Mouse (Mus musculus): ENCODE measurements around the gene Huwe1. TPM values are rescaled to one million over a fixed set of nuclear protein-coding genes. Genes with fewer than 3 reads are reported as not detected.

Gene Huwe1
- 100 to 1,000 TPM; 260 to 283 TPM for total RNA-seq (2021)
- long read RNA-seq, experiment 1, partial matches to known transcripts = 8 of 16 reads
- long read RNA-seq, experiment 1, other reads (novel, unspliced or antisense) = 8 of 16 reads
- long read RNA-seq, experiment 2, partial matches to known transcripts = 11 of 16 reads
- long read RNA-seq, experiment 2, other reads (novel, unspliced or antisense) = 5 of 16 reads

- DNase-seq (ENCODE audit: low spot score in 2 of 2) = peak; percentile 61
These were observed at the start of gene Huwe1 for GRCm38 (mm10) chrX:151800701-151801511. Gene Huwe1, plus strand, starts transcription at chrX:151800807.

GRCm38 (mm10) chrX:151780348-151780747 lies 20.3 kb upstream of the Huwe1 start:
- no peak for DNase-seq (ENCODE audit: low spot score in 2 of 2)

GRCm38 (mm10) chrX:151782939-151783338 lies 17.7 kb upstream of the Huwe1 start:
- no peak for DNase-seq (ENCODE audit: low spot score in 2 of 2)

- no peak for DNase-seq (ENCODE audit: low spot score in 2 of 2)
These were observed 7.8 kb upstream of the Huwe1 start for GRCm38 (mm10) chrX:151792766-151793165.

GRCm38 (mm10) chrX:151797970-151798369 lies 2.6 kb upstream of the Huwe1 start:
- DNase-seq (ENCODE audit: low spot score in 2 of 2) = no peak

GRCm38 (mm10) chrX:151802328-151802955 lies 1.8 kb downstream of the Huwe1 start:
- DNase-seq (ENCODE audit: low spot score in 2 of 2) = no peak

- DNase-seq (ENCODE audit: low spot score in 2 of 2) = peak; percentile 90 to 96
These were observed 2.6 kb downstream of the Huwe1 start for GRCm38 (mm10) chrX:151802956-151803776.

- DNase-seq (ENCODE audit: low spot score in 2 of 2) = peak; percentile 43 to 48
These were observed 3.1 kb downstream of the Huwe1 start for GRCm38 (mm10) chrX:151803777-151804101.

GRCm38 (mm10) chrX:151804388-151804787 lies 3.8 kb downstream of the Huwe1 start:
- no peak for DNase-seq (ENCODE audit: low spot score in 2 of 2)

- DNase-seq (ENCODE audit: low spot score in 2 of 2) = no peak
These were observed 10.9 kb downstream of the Huwe1 start for GRCm38 (mm10) chrX:151811481-151811880.

GRCm38 (mm10) chrX:151813656-151814055 lies 13.0 kb downstream of the Huwe1 start:
- no peak for DNase-seq (ENCODE audit: low spot score in 2 of 2)

GRCm38 (mm10) chrX:151817712-151818111 lies 17.1 kb downstream of the Huwe1 start:
- no peak for DNase-seq (ENCODE audit: low spot score in 2 of 2)

- DNase-seq (ENCODE audit: low spot score in 2 of 2) = no peak
These were observed 28.4 kb downstream of the Huwe1 start for GRCm38 (mm10) chrX:151828971-151829370.

GRCm38 (mm10) chrX:151831260-151831659 lies 30.7 kb downstream of the Huwe1 start:
- DNase-seq (ENCODE audit: low spot score in 2 of 2) = no peak

- no peak for DNase-seq (ENCODE audit: low spot score in 2 of 2)
These were observed 32.4 kb downstream of the Huwe1 start for GRCm38 (mm10) chrX:151832982-151833381.

GRCm38 (mm10) chrX:151859436-151859835 lies 58.8 kb downstream of the Huwe1 start:
- DNase-seq (ENCODE audit: low spot score in 2 of 2) = no peak

GRCm38 (mm10) chrX:151910692-151911091 lies 110.1 kb downstream of the Huwe1 start:
- no peak for DNase-seq (ENCODE audit: low spot score in 2 of 2)

- no peak for DNase-seq (ENCODE audit: low spot score in 2 of 2)
These were observed 111.7 kb downstream of the Huwe1 start for GRCm38 (mm10) chrX:151912267-151912666.

GRCm38 (mm10) chrX:151929390-151929789 lies 128.8 kb downstream of the Huwe1 start:
- no peak for DNase-seq (ENCODE audit: low spot score in 2 of 2)

- no peak for DNase-seq (ENCODE audit: low spot score in 2 of 2)
These were observed 138.2 kb downstream of the Huwe1 start for GRCm38 (mm10) chrX:151938852-151939251.

- DNase-seq (ENCODE audit: low spot score in 2 of 2) = peak in 1 of 2 experiments; percentile 14
These were observed 146.4 kb downstream of the Huwe1 start for GRCm38 (mm10) chrX:151946986-151947385.
